Mouse (Mus musculus): Measurements from ENCODE around the gene Flt4. TPM values are rescaled to one million over a fixed set of nuclear protein-coding genes. Genes with fewer than 3 reads are reported as not detected.

The Flt4 gene
- total RNA-seq, 2 experiments from 2014 or later: 2.2 to 2.3 TPM

DNA sequence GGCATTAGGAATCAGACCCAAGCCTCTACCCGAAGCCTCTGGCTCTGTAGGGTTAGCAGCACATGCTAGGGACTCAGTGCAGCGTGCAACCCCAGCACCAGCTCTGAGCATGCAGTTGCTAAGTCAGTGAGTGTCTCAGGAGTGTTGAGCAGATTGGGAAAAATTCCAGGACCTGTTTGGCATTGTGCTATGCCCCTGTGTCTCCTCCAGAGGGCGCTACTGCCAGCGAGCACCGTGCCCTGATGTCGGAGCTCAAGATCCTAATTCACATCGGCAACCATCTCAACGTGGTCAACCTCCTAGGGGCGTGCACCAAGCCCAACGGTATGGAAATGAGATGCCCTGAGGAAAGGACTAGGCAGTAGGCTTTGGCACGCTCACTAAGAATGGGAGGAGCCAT is 27.4 kb downstream of the Flt4 start:
- DNase-seq (ENCODE audit: low spot score in 2 of 2): no peak

DNA sequence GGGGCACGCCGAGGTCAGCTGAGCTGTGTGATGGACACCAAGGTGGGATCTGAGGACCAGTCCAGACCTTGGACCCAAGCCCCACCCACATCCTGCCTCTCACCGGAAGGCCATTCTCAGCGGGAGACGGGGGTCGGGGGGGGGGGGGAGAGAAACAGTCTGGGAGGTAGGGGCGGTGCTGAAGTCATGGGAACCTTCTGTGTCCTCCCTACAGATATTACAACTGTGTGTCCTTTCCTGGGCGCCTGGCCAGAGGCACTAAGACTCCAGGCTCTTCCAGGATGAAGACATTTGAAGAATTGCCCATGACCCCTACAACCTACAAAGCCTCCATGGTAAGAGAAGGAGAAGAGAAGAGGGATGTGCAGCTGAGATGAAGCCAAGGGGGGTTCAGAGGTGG is 36.6 kb downstream of the Flt4 start:
- no peak for DNase-seq (ENCODE audit: low spot score in 2 of 2)

DNA sequence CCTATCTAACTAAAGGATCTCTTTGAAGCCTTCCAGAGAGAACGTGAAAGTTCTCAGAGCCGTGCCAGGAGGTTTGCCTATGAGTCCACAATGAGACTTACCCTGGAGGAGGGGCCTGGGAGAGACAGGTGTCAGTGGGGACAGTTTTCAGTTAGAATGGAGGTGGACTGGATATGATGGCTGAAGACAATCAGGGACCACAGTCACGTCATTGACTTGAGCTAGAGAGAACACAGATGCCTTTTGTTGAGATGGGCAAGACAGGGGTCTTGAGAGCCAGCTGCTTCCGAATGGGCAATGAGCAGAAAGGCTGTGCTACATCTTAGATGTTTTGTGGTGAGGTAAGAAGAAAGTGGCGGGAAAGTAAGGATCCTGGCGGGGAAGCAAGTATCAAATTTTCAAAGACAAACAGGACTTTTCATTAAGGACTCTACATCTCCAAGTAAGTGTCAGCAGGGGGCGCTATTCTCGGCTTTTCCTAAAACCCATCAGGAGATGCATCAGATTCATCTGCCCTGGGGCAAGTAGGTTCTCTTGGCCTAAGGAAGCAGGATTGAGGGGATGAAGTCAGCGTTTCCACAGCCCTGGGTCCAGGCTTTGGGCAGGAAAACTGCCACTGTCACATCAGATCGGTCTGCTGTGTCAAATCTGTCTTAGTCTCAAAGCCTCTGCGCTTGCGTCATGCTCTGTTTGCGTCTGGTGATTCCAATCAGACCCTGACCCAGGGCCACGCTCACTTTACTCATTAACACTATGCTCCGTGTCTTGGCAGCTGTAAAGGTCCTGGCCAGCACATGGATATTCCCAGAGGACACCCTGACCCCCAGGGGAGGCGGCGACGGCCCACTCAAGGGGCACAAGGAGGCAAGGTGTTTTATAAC is 41.3 kb downstream of the Flt4 start:
- DNase-seq (ENCODE audit: low spot score in 2 of 2): no peak

DNA sequence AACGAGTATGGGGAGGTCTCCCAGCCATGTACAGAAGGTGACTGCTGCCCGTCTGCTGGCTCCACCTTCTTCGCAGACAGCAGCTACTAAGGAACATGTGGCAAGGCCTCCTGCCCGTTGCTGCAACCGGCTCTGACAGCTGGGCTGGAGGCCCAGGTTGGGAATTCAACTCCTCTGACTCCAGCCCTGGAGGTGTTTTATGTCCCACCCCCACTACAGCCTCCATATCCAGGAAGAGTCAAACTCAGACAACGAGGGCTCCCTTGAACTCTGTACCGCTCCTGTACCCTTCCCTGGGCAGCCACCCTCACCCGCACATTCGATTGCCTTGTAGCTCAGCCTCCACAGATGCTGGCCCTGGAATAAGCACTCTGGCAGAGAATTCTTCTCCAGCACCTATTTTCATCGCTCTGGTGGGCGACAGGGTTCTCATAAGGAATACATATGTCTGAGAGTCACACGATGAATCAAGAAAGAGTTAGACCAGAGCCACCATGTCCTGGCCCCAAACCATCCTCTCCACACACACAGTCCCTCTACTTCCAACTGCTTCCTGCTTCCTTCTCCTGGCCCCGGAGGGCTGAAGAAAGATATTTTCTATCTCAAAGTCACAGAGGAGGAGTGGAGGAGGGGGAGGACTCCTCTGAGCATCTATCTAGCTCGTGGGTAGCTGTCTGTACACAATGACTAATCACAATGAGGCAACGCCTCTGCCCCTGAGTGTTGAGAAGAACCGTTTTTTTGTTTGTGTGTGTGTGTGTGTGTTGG is 42.1 kb downstream of the Flt4 start:
- DNase-seq (ENCODE audit: low spot score in 2 of 2): peak; percentile 28 to 55

DNA sequence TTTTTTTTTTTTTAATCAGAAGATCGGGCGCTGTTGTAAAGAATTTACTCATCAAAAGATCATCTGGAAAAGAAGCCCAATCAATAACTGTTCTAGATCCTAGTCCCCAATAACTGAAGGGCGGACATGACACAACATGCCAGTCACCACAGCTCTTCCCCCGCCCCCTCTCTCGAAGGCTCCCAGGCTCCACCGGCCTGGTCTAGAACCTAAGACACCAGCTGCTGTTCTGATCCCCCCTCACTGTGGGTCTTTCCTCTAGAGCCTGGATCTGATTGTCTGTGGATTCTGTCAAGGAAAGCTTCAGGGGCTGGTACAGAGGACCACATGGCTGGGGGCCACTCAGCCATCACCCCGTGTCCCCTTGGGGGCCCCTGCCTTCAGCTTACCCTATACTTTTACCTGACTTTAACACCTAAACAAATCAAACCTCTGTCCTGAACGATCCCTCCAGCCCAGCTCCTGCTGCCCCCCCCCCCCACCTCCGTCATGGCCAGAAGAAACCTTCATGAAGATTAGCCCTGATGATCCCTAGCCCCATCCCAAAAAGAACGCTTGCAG is 42.8 kb downstream of the Flt4 start:
- DNase-seq (ENCODE audit: low spot score in 2 of 2): no peak

DNA sequence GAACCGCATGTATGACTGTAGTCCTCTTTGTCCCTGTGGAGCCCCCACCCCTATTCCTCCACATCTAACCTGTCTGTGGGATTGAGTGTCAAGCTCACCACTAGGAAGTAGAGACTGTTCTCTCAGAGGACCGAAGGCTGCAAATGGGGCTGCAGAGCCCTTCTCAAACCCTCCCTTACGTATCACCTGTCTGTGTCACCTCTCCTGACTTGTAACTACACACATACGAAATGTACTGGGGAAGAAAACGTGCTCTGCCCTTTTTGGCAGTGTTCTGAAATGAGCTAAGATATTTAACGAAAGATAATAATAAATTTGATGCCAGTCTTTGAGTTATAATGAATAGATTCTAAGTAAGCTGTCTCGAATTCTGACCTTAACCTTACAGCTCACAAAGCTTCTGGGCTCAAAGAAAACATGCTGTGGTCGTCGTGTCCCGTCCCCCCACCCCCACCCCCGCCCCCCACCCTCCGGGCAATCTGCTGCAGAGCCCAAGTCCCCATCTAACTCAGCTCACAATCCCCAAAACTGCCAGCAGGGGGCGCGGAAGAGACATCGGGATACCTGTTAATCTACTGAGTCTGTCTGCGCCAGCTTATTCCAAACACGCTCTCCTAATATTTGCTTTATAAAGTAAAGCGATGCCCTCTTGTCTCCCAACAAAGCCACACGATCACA is 43.5 kb downstream of the Flt4 start:
- peak; percentile 86 to 91 for DNase-seq (ENCODE audit: low spot score in 2 of 2)

DNA sequence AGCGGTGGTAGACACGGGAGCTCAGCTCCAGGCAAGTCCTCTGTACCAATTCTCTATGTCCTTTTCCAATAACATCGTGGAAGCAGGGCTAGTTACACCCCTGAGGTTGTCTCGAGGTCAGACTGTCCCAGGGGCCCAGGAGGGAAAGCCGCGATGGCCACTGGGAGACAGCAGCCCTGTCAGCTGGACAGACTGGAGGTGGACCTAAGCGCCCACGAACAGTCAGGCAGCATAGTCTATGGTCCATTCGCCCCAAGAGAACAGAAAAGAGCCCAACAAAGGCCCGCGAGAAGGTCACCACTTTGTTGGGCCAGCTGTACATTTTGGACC is 44.0 kb downstream of the Flt4 start:
- DNase-seq (ENCODE audit: low spot score in 2 of 2): no peak

DNA sequence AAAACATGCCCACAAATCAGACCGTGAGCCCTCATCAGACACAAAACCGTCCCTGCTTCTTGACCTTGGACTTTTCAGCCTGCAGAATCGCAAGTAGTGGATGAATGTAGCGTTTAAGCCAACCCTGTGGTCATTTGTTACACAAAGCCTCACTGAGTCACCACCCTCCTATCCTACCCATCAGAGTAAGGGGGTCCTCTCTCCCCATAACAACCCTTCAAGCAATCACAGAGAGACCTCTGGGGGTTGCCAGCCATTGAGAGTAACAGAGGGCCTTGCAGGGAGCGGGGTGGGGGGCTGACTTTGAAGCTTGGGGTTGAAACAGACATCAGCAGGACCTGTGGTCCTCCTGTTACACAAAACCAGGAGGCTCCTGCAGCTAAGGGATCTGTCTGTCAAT is 45.6 kb downstream of the Flt4 start:
- no peak for DNase-seq (ENCODE audit: low spot score in 2 of 2)

DNA sequence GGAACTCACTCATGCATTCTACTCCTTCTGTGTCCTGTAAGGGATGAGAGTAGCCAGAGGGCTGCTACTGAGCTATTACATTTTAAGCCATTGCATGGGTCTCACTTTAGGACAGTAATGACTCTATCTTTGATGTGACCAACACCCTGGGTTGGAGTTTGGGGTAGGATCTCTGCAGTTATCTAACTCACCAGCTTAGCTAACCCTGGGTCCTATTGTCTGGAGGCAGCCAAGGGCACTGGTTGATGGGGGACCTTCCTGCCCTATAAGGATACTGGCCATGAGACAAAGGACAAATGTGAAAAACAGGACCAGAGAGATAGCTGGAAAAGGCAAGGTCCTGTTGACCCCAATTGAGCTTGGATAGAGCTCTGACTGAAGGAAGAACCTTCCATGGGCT is 46.4 kb downstream of the Flt4 start:
- DNase-seq (ENCODE audit: low spot score in 2 of 2): no peak

DNA sequence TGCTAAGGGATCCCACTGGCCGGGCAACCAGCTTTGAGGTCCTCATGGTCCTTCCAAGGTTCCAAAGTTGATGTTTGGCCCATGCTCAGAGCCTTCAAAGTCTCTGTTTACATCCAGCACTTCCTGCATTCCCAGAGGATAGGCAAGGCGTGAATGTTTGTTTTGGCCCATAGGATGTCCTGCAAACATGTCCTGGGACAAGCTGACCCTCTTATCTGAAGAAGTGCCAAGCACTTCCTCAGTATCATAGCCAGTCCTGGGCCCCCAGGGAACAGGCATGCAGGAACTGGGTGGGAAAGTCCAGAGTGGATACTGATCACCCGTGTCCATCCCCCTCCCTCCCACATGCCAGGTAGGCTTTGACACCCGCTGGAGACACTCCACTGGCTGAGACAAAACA is 49.0 kb downstream of the Flt4 start:
- no peak for DNase-seq (ENCODE audit: low spot score in 2 of 2)

DNA sequence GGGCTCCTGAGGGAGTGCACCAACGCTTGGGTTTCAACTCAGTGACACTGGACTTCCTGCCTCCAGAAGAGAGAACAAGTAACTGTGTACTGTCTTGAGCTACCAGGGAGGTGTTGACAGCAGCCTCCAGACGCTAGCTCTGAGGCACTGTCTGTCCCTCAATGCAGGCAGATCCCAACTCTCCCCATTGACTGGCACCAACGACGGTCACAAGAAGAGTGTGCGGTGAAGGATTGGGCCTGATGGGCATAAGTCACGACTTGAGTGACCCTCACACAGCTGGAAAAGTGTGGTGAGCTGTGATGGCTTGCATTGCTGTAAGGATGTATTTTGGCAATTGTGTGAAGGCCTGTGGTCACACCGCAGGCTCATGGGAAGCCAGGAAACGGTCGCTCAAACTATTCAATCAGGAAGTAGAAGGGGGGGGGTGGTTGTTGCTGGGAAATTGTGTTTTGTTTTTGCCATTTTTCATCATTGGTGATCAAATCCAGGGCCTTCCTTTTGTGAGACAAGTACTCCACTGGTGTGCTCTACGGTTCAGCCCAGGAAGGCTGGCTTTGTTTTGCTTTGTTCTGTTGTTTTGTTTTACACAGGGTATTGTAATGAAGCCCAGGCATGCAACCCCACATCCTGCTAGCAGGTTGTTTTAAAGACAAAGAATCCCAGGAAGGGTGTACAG is 49.9 kb downstream of the Flt4 start:
- no peak for DNase-seq (ENCODE audit: low spot score in 2 of 2)

DNA sequence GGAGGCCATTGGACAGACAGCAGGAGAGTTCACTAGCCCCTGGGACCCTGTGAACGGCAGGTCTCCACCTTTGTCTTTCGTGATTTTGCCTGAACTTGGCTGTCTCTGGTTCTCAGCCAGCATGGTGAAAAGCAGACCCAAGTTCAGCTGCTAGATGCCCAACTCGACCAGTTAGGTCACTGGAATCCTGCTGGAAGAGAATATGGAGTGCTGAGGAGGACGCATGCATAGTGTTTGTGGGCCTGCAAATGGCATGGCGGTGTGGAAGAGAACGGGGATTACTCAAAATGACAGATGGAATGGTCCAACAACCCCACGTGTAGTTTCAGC is 50.4 kb downstream of the Flt4 start:
- DNase-seq (ENCODE audit: low spot score in 2 of 2): no peak

DNA sequence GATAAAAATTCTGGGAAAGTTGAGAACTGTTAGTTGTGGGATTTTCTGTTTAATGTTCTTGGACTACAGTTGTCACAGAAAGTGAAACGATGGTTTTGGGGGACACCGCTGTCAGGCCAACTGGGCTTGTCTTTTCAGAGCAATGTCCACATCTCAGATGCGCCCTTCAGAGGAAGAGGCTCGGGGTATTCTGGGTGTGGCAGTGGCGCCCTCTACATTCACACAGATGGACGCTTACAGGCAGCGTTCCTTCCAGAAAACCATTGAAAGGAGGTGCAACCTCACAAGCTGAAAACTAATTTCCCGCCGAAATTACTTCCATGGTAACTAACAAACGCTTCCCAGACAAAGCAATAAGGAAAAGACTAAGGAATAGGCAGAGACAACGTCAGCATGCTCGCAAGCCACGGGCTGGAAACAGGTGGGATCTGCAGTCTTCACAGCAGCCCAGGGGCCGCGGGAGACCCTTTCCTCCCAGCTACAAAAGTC is 53.3 kb downstream of the Flt4 start:
- no peak for DNase-seq (ENCODE audit: low spot score in 2 of 2)

DNA sequence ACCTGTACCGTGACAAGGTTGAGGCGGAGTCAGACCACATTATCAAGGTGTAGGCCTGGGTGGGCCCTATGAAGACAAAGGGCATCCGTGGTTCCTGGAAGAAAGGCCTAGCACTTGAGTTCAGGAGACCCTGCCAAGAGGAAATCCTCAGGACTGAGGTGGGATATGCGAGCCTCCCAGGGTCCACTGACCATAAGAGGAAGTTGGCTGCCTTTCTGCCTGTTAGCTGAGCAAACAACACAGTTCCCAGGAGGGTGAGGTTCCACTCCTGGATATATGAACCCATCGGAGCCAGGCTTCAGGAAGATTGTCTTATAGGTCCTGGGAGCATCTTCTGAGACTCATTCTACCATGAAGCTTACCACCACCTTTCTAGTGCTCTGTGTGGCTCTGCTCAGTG is 54.2 kb downstream of the Flt4 start, which contains the start of gene Scgb3a1:
Gene Scgb3a1 (plus strand): TSS at position 301 of the 400 bp plus-strand sequence.
- DNase-seq (ENCODE audit: low spot score in 2 of 2): no peak

DNA sequence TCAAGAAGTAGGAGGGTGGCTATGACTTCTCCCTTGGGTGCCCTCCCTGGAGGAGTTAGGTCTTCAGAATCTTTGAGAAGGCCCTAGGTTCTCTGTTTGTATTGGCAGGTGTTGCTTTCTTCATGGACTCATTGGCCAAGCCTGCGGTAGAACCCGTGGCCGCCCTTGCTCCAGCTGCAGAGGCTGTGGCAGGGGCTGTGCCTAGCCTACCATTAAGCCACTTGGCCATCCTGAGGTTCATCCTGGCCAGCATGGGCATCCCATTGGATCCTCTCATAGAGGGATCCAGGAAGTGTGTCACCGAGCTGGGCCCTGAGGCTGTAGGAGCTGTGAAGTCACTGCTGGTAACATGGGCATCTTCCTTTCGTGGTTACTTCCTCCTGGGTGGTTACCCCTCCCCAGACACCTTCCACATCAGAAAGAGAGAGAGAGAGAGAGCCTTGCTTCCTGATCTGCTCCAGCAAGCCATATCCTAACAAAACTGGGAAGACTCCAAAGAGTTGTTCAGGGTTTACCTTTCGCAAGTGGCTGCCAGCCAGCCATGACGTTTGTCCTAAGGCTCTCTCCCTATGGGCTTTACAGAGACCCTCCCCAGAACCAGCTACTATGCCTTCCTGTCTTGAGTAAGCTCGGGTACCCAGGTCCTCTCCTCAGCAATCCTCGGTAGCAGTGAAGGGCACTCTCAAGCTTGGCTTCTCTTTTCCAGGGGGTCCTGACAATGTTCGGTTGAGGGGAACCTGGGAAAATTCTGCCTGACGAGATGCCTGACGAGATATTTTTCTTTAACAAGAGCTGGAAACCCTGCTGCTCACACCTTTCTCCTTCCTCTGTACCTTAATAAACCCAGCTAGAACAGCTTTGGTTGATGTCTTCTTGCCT is 55.4 kb downstream of the Flt4 start:
- DNase-seq (ENCODE audit: low spot score in 2 of 2): no peak

DNA sequence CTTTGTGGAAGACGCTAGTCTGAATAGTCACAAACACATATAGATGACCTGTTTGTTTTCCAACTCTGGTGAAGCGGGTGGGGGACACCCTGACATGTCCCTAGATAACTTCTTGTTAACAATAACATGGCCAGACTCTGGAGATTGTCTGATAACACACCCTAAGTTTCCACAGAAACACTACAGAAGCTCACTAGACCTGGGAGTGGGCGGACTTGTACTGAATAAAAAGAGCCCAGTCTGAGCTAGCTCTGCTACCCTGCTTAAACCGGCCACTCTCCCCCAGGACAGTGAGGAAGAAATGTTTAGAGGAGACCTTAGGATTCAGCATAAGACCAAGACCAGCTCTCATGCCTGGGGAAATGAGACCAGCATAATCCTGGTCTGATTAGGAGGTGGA is 56.4 kb downstream of the Flt4 start:
- DNase-seq (ENCODE audit: low spot score in 2 of 2): no peak

DNA sequence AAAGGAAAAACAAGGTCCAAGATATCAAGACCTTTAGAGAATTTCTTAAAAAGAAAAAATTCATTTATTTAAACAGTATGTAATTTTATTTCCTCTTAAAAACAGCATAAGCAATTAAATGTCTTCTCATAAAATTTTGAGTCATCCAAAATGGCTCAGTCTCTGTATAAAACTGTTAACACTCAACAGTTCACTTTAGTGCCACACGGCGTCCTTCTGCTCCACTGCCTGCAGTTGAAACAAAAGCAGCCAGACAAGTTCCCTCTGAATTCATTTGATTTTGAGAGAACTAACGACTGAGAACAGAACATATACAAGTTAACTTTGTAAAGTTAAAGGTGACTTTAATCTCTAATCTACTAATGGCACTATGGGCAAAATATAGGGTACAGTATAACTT is 64.4 kb downstream of the Flt4 start:
- DNase-seq (ENCODE audit: low spot score in 2 of 2): no peak

DNA sequence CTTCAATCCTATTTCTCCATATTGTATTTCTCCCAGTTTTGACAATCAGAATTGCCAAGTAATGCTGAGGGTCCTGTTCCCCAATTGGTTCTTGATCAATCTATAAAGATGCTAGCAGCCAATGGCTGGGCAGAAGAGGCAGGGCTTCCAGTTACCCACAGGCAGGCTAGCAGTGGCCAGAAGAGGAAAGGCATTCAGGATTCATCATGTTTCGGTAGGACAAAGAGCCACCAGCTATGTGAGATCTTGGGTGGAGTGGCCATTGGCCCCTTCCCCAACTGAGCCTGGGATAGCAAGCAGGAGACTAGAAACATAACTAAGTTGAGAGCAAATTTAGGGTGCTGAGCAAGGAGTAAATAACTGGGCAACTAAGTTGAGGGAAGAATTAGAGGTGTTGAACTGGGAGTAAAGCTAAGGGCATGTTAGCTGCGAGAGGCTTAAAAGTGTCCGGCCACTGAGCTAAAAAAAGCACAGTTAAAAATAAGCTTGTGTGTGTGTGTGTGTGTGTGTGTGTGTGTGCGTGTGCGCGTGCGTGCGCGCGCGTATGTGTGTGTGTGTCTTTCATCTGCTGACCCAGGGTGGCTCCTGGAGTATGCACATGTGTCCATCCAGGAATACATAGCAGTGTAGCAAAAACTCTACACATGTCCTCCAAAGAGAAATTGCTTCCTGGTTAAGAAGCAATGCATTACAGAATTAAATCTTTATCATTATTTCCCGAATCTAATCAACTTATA is 75.3 kb downstream of the Flt4 start:
- no peak for DNase-seq (ENCODE audit: low spot score in 2 of 2)

DNA sequence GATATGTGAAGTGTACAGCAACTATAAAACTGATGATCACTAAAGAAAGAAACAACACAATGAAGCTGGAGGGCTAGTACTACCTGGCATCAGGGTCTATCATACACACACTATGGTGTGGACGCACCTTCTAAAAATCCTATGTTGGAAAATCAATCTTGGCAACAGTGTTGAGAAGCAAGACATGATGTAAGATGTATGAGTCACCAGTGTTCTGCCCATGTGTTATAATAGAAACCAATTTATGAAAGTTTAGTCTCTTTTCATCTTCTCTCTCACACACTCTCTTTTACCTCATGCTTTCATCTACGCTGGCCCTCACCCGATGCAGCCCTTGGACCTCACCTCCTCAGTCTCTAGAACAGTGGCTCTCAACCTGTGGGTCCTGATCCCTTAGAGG is 86.0 kb downstream of the Flt4 start:
- no peak for DNase-seq (ENCODE audit: low spot score in 2 of 2)
